Mouse (Mus musculus): ENCODE results near the gene Grifin.

DNA sequence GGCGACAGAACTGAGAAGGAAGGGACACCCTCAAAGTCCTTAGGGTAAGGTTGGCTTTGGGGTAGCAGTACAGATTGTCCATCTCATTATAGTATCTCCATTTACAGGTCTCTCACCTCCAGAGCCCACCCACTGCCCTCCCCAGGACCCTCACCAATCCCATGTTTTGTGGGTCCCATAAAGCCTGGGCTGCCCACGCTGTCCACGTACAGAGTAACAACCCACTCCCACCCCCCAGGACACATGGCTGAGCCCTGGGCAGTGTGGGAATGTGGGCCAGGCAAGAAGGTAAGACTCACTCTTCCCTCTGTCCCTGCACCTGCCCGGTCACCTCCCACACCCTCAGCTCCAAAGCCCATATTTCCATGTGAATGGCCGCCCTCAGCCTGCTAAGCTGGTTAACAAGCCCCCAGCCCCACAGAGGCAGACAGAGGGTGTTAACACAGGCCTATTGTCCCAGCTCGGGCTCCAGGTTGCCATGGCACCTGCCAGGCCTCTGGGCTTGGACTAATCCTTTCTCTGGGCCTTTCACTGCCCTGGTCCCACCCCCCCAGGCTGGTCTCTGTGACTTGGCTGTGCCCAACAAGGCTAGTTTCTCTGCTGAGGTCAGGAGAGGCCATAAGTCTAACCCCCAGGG is 19.0 kb upstream of the Grifin start:
- no peak for TF ChIP-seq GATA1 (IDR thresholded peaks at IDR 0.05; ENCODE audit: borderline replicate concordance, low read length)
- no peak for TF ChIP-seq FLI1 (IDR thresholded peaks at IDR 0.05; ENCODE audit: low read length)
